Mouse (Mus musculus): ENCODE results near the gene Tmem207. TPM values are rescaled to one million over a fixed set of nuclear protein-coding genes. Genes with fewer than 3 reads are reported as not detected.
"Not testable (repeated sequence)": the region's sequence is repeated elsewhere in the genome, so short reads cannot be mapped to it uniquely, and the experiment has no call there.

The Tmem207 gene
- polyA plus RNA-seq, 1 experiment, result not detected

DNA sequence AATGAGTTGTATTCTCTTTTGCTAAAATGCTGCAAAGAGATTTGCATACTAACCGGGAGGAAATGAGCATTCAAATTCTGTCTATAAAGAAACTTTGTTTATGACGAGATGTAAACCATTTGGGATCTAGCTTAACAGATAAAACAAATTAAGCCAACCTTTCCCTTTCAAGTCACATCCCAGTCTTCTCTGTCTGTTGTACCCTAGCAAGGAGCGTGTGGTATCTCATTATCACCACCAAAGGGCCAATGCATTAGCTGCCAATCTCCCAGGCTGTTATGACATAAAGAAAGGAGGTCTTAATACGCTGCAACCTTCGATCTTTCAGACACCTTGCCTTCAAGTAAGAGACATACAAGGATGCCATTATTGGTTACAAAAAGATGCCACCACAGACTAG, 737 bp downstream of the Tmem207 start:
- Histone ChIP-seq H3K27me3 (ENCODE audit: control insufficient read depth, insufficient read depth, low read length) (no peaks in the 10 kb centered on the region), H3K36me3 (ENCODE audit: control insufficient read depth, insufficient read depth, low read length) (no peaks in the 10 kb centered on the region), H3K4me1 (ENCODE audit: control insufficient read depth, insufficient read depth, low read length) (no peaks in the 10 kb centered on the region), H3K4me3 (ENCODE audit: control insufficient read depth, low read depth, low read length) (no peak overlapping the region), H3K27ac (ENCODE audit: control insufficient read depth, insufficient read depth, low read depth, low read length) (no peak overlapping the region)
- no peak for TF ChIP-seq CTCF (IDR thresholded peaks at IDR 0.05; ENCODE audit: control insufficient read depth, insufficient read depth, insufficient replicate concordance, low read depth, low read length)
- TF ChIP-seq POLR2A (IDR thresholded peaks at IDR 0.05; ENCODE audit: control insufficient read depth, low read depth, low read length), result no peak

GRCm38 (mm10) chr16:26519596-26519995, 7.0 kb downstream of the Tmem207 start:
- Histone ChIP-seq H3K36me3 (ENCODE audit: control insufficient read depth, insufficient read depth, low read length) (no peaks in the 10 kb centered on the region), H3K4me1 (ENCODE audit: control insufficient read depth, insufficient read depth, low read length) (no peaks in the 10 kb centered on the region), H3K27ac (ENCODE audit: control insufficient read depth, insufficient read depth, low read depth, low read length) (no peak overlapping the region), H3K27me3 (ENCODE audit: control insufficient read depth, insufficient read depth, low read length) (no peaks in the 10 kb centered on the region), H3K4me3 (ENCODE audit: control insufficient read depth, low read depth, low read length) (no peak overlapping the region)
- TF ChIP-seq CTCF (IDR thresholded peaks at IDR 0.05; ENCODE audit: control insufficient read depth, insufficient read depth, insufficient replicate concordance, low read depth, low read length) (no peak), POLR2A (IDR thresholded peaks at IDR 0.05; ENCODE audit: control insufficient read depth, low read depth, low read length) (no peak)

GRCm38 (mm10) chr16:26504961-26505360, 21.6 kb downstream of the Tmem207 start:
- no peaks in the 10 kb centered on the region for H3K36me3 ChIP-seq (ENCODE audit: control insufficient read depth, insufficient read depth, low read length)
- no peak for TF ChIP-seq CTCF (IDR thresholded peaks at IDR 0.05; ENCODE audit: control insufficient read depth, insufficient read depth, insufficient replicate concordance, low read depth, low read length)
- no peak for TF ChIP-seq POLR2A (IDR thresholded peaks at IDR 0.05; ENCODE audit: control insufficient read depth, low read depth, low read length)
- no peaks in the 10 kb centered on the region for H3K27me3 ChIP-seq (ENCODE audit: control insufficient read depth, insufficient read depth, low read length)
- no peak overlapping the region for H3K27ac ChIP-seq (ENCODE audit: control insufficient read depth, insufficient read depth, low read depth, low read length)
- no peaks in the 10 kb centered on the region for H3K4me1 ChIP-seq (ENCODE audit: control insufficient read depth, insufficient read depth, low read length)
- no peak overlapping the region for H3K4me3 ChIP-seq (ENCODE audit: control insufficient read depth, low read depth, low read length)

GRCm38 (mm10) chr16:26500738-26501137, 25.8 kb downstream of the Tmem207 start:
- no peaks in the 10 kb centered on the region for H3K27me3 ChIP-seq (ENCODE audit: control insufficient read depth, insufficient read depth, low read length)
- H3K4me1 ChIP-seq (ENCODE audit: control insufficient read depth, insufficient read depth, low read length), result no peaks in the 10 kb centered on the region
- H3K4me3 ChIP-seq (ENCODE audit: control insufficient read depth, low read depth, low read length), result no peak overlapping the region
- no peaks in the 10 kb centered on the region for H3K36me3 ChIP-seq (ENCODE audit: control insufficient read depth, insufficient read depth, low read length)
- no peak overlapping the region for H3K27ac ChIP-seq (ENCODE audit: control insufficient read depth, insufficient read depth, low read depth, low read length)
- TF ChIP-seq POLR2A (IDR thresholded peaks at IDR 0.05; ENCODE audit: control insufficient read depth, low read depth, low read length), result no peak
- no peak for TF ChIP-seq CTCF (IDR thresholded peaks at IDR 0.05; ENCODE audit: control insufficient read depth, insufficient read depth, insufficient replicate concordance, low read depth, low read length)

DNA sequence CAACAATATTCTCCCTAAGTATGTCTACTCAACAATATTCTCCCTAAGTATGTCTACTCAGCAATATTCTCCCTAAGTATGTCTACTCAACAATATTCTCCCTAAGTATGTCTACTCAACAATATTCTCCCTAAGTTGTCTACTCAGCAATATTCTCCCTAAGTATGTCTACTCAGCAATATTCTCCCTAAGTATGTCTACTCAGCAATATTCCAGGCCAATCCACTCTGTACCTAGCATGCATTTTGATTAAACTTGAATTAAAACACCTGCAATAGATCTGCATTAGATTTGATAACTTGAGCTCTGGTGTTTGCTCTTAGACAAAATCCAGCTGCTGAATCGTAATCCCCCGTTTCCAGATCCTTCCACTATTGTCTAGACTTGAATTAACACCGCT, 26.9 kb downstream of the Tmem207 start:
- not testable (repeated sequence) for H3K27ac ChIP-seq (ENCODE audit: control insufficient read depth, insufficient read depth, low read depth, low read length); H3K4me1 ChIP-seq (ENCODE audit: control insufficient read depth, insufficient read depth, low read length); H3K27me3 ChIP-seq (ENCODE audit: control insufficient read depth, insufficient read depth, low read length); H3K4me3 ChIP-seq (ENCODE audit: control insufficient read depth, low read depth, low read length); H3K36me3 ChIP-seq (ENCODE audit: control insufficient read depth, insufficient read depth, low read length)

- Histone ChIP-seq H3K27me3 (ENCODE audit: control insufficient read depth, insufficient read depth, low read length) (no peaks in the 10 kb centered on the region), H3K27ac (ENCODE audit: control insufficient read depth, insufficient read depth, low read depth, low read length) (no peak overlapping the region), H3K4me1 (ENCODE audit: control insufficient read depth, insufficient read depth, low read length) (no peaks in the 10 kb centered on the region), H3K36me3 (ENCODE audit: control insufficient read depth, insufficient read depth, low read length) (no peaks in the 10 kb centered on the region), H3K4me3 (ENCODE audit: control insufficient read depth, low read depth, low read length) (no peak overlapping the region)
- no peak for TF ChIP-seq POLR2A (IDR thresholded peaks at IDR 0.05; ENCODE audit: control insufficient read depth, low read depth, low read length)
- TF ChIP-seq CTCF (IDR thresholded peaks at IDR 0.05; ENCODE audit: control insufficient read depth, insufficient read depth, insufficient replicate concordance, low read depth, low read length), result no peak
These were observed 30.8 kb downstream of the Tmem207 start for GRCm38 (mm10) chr16:26495721-26496120.

GRCm38 (mm10) chr16:26471254-26471653, 55.3 kb downstream of the Tmem207 start:
- H3K27me3 ChIP-seq (ENCODE audit: control insufficient read depth, insufficient read depth, low read length), result no peaks in the 10 kb centered on the region
- TF ChIP-seq CTCF (IDR thresholded peaks at IDR 0.05; ENCODE audit: control insufficient read depth, insufficient read depth, insufficient replicate concordance, low read depth, low read length) (no peak), POLR2A (IDR thresholded peaks at IDR 0.05; ENCODE audit: control insufficient read depth, low read depth, low read length) (no peak)
- H3K4me3 ChIP-seq (ENCODE audit: control insufficient read depth, low read depth, low read length), result no peak overlapping the region
- H3K27ac ChIP-seq (ENCODE audit: control insufficient read depth, insufficient read depth, low read depth, low read length), result no peak overlapping the region
- H3K4me1 ChIP-seq (ENCODE audit: control insufficient read depth, insufficient read depth, low read length), result no peaks in the 10 kb centered on the region
- H3K36me3 ChIP-seq (ENCODE audit: control insufficient read depth, insufficient read depth, low read length), result no peaks in the 10 kb centered on the region

- H3K4me3 ChIP-seq (ENCODE audit: control insufficient read depth, low read depth, low read length), result no peak overlapping the region
- H3K4me1 ChIP-seq (ENCODE audit: control insufficient read depth, insufficient read depth, low read length), result no peaks in the 10 kb centered on the region
- TF ChIP-seq POLR2A (IDR thresholded peaks at IDR 0.05; ENCODE audit: control insufficient read depth, low read depth, low read length), result no peak
- H3K36me3 ChIP-seq (ENCODE audit: control insufficient read depth, insufficient read depth, low read length), result no peaks in the 10 kb centered on the region
- H3K27ac ChIP-seq (ENCODE audit: control insufficient read depth, insufficient read depth, low read depth, low read length), result no peak overlapping the region
- H3K27me3 ChIP-seq (ENCODE audit: control insufficient read depth, insufficient read depth, low read length), result no peaks in the 10 kb centered on the region
These were observed 60.0 kb downstream of the Tmem207 start for GRCm38 (mm10) chr16:26466535-26466934.

All from testis, adult 2 months (tissue).